Mouse (Mus musculus) myocyte (in vitro differentiated cells): ENCODE results near the gene Olfr649.

Experiments
- CEBPB ChIP-seq: IDR thresholded peaks from 2 replicates; pipeline ENCODE4 v1.6.1; 2011; ENCODE audit warnings: mild to moderate bottlenecking, moderate library complexity; ENCODE audit not compliant: poor library complexity, insufficient read depth, severe bottlenecking
- MAX ChIP-seq: IDR thresholded peaks from one replicate; pipeline ENCODE4 v1.6.1; 2011; ENCODE audit warnings: low read depth, mild to moderate bottlenecking, control low read depth
- MYOD1 ChIP-seq, 3 experiments: IDR thresholded peaks; one replicate each; pipeline ENCODE4 v1.6.1; 2011; ENCODE audit warnings: control low read depth in 2 of 3, low read depth in 2 of 3, mild to moderate bottlenecking in 2 of 3, moderate library complexity in 1 of 3; ENCODE audit not compliant: insufficient read length in 2 of 3, control insufficient read depth in 1 of 3
- MYOG ChIP-seq, 3 experiments: IDR thresholded peaks; one replicate each; pipeline ENCODE4 v1.6.1; 2011; ENCODE audit warnings: control low read depth in 2 of 3, low read depth in 2 of 3, mild to moderate bottlenecking in 2 of 3; ENCODE audit not compliant: insufficient read length in 2 of 3, control insufficient read depth in 1 of 3, insufficient read depth in 1 of 3
- POLR2A ChIP-seq: IDR thresholded peaks from one replicate; pipeline ENCODE4 v1.6.1; 2011; ENCODE audit warnings: low read depth, mild to moderate bottlenecking, control low read depth, moderate library complexity; ENCODE audit not compliant: insufficient read length
- POLR2AphosphoS2 ChIP-seq: IDR thresholded peaks from one replicate; pipeline ENCODE4 v1.6.1; 2011; ENCODE audit warnings: low read depth, control low read depth; ENCODE audit not compliant: insufficient read length
- REST ChIP-seq: IDR thresholded peaks from one replicate; pipeline ENCODE4 v1.6.1; 2011; ENCODE audit warnings: mild to moderate bottlenecking, control low read depth, moderate library complexity; ENCODE audit not compliant: insufficient read depth, insufficient read length
- TCF12 ChIP-seq: IDR thresholded peaks from one replicate; pipeline ENCODE4 v1.6.1; 2011; ENCODE audit warnings: mild to moderate bottlenecking, control low read depth; ENCODE audit not compliant: poor library complexity, insufficient read depth, severe bottlenecking
- USF1 ChIP-seq: IDR thresholded peaks from one replicate; pipeline ENCODE4 v1.6.1; 2011; ENCODE audit warnings: low read depth, mild to moderate bottlenecking, control low read depth, moderate library complexity

- TF ChIP-seq POLR2A (no peak), MAX (no peak), POLR2AphosphoS2 (no peak), MYOG (IDR thresholded peaks at IDR 0.05; ENCODE audit: control insufficient read depth in 1 of 3, insufficient read depth in 1 of 3, insufficient read length in 2 of 3, low read depth in 2 of 3) (no peak), REST (no peak), CEBPB (no peak), USF1 (no peak), MYOD1 (IDR thresholded peaks at IDR 0.05; ENCODE audit: control insufficient read depth in 1 of 3, insufficient read length in 2 of 3, low read depth in 2 of 3) (no peak), TCF12 (no peak)
Measured at GRCm38 (mm10) chr7:104183292-104183691, 12.5 kb downstream of the Olfr649 start, which contains the start of gene Olfr648.
